Mouse (Mus musculus) CH12.LX (cell line): ENCODE results near the gene Zbtb42. TPM values are rescaled to one million over a fixed set of nuclear protein-coding genes. Genes with fewer than 3 reads are reported as not detected.

ENCODE experiments used
- DNase-seq: peaks from one replicate; pipeline ENCODE4 v3.0.0-alpha.2; 2013; ENCODE audit errors: extremely low read depth
- H3K27ac ChIP-seq: 2 replicates; pipeline ENCODE4 v1.5.1; 2012; ENCODE audit warnings: low read depth, mild to moderate bottlenecking, control low read depth, moderate library complexity; ENCODE audit not compliant: insufficient read depth
- H3K27me3 ChIP-seq: replicated peaks from 2 replicates; pipeline ENCODE3; 2012; ENCODE audit warnings: inconsistent platforms
- H3K36me3 ChIP-seq, 2 experiments: replicated peaks in 1 of 2; 2 replicates each; pipeline versions ENCODE3 to v1.6.1; 2012; ENCODE audit warnings: inconsistent platforms in 1 of 2, low read length in 1 of 2, mild to moderate bottlenecking in 1 of 2, mixed read lengths in 1 of 2, moderate library complexity in 1 of 2; ENCODE audit not compliant: control insufficient read depth in 1 of 2, insufficient read depth in 1 of 2
- H3K4me1 ChIP-seq, 2 experiments: 2 replicates each; pipeline ENCODE4 v1.6.1; 2012; ENCODE audit warnings: inconsistent platforms in 1 of 2, moderate library complexity in 1 of 2; ENCODE audit not compliant: insufficient read depth in 2 of 2, control insufficient read depth in 1 of 2
- H3K4me2 ChIP-seq: 2 replicates; pipeline ENCODE4 v1.6.1; 2012; ENCODE audit warnings: low read depth, mild to moderate bottlenecking, control low read depth; ENCODE audit not compliant: poor library complexity, insufficient read depth, severe bottlenecking
- H3K4me3 ChIP-seq, 3 experiments: fragments of 150-350 bp in 1 of 3; sonication (generic) in 1 of 3; replicated peaks in 1 of 3; 2 replicates each; pipeline versions ENCODE3 to v1.5.1; 2011 to 2012; ENCODE audit warnings: low read depth in 2 of 3, low read length in 2 of 3, mild to moderate bottlenecking in 2 of 3, moderate library complexity in 2 of 3, control low read depth in 1 of 3, improper control_type of control experiment in 1 of 3, inconsistent platforms in 1 of 3, mixed read lengths in 1 of 3; ENCODE audit not compliant: poor library complexity in 1 of 3
- H3K79me2 ChIP-seq: replicated peaks from 2 replicates; pipeline ENCODE4 v1.6.1; 2012; ENCODE audit warnings: mild to moderate bottlenecking, moderate library complexity; ENCODE audit not compliant: control insufficient read depth, poor library complexity, insufficient read depth, severe bottlenecking; ENCODE audit errors: extremely low read depth
- H3K9ac ChIP-seq: 2 replicates; pipeline ENCODE4 v1.6.1; 2012; ENCODE audit warnings: low read depth, mild to moderate bottlenecking, control low read depth, moderate library complexity; ENCODE audit not compliant: insufficient read depth
- H3K9me3 ChIP-seq: replicated peaks from 2 replicates; pipeline ENCODE3; 2012; ENCODE audit warnings: low read length, inconsistent platforms, mixed read lengths
- BHLHE40 ChIP-seq: IDR thresholded peaks from 2 replicates; pipeline ENCODE4 v1.6.1; 2011; ENCODE audit warnings: mild to moderate bottlenecking, low read depth, low read length, improper control_type of control experiment
- CHD1 ChIP-seq: IDR thresholded peaks from 2 replicates; pipeline ENCODE4 v1.6.1; 2012; ENCODE audit warnings: low read depth, low read length, improper control_type of control experiment, inconsistent platforms
- CHD2 ChIP-seq: IDR thresholded peaks from 2 replicates; pipeline ENCODE4 v1.6.1; 2011; ENCODE audit warnings: low read length, improper control_type of control experiment
- CTCF ChIP-seq, 2 experiments: IDR thresholded peaks in 1 of 2; conservative IDR thresholded peaks in 1 of 2; 2 replicates each; pipeline ENCODE4 v1.5.1; 2011 to 2012; ENCODE audit warnings: low read depth in 2 of 2, low read length in 2 of 2, improper control_type of control experiment in 1 of 2, inconsistent platforms in 1 of 2, mild to moderate bottlenecking in 1 of 2, moderate library complexity in 1 of 2
- E2F4 ChIP-seq: IDR thresholded peaks from 2 replicates; pipeline ENCODE4 v1.6.1; 2011; ENCODE audit warnings: low read depth, low read length, improper control_type of control experiment; ENCODE audit not compliant: insufficient replicate concordance
- ELF1 ChIP-seq: IDR thresholded peaks from 2 replicates; pipeline ENCODE4 v1.6.1; 2014; ENCODE audit warnings: low read depth, mild to moderate bottlenecking, inconsistent platforms, low read length, improper control_type of control experiment
- ETS1 ChIP-seq: conservative IDR thresholded peaks from 2 replicates; pipeline ENCODE4 v1.6.1; 2012; ENCODE audit warnings: low read depth, mild to moderate bottlenecking, inconsistent platforms, low read length, improper control_type of control experiment, moderate library complexity
- GABPA ChIP-seq: IDR thresholded peaks from 2 replicates; pipeline ENCODE4 v1.6.1; 2012; ENCODE audit warnings: low read depth, low read length, improper control_type of control experiment, inconsistent platforms; ENCODE audit not compliant: insufficient replicate concordance
- HCFC1 ChIP-seq: IDR thresholded peaks from 2 replicates; pipeline ENCODE4 v1.6.1; 2012; ENCODE audit warnings: low read depth, mild to moderate bottlenecking, inconsistent platforms, low read length, improper control_type of control experiment
- IRF4 ChIP-seq: IDR thresholded peaks from 2 replicates; pipeline ENCODE4 v1.6.1; 2014; ENCODE audit warnings: low read depth, mild to moderate bottlenecking, inconsistent platforms, low read length, improper control_type of control experiment
- JUN ChIP-seq: IDR thresholded peaks from 2 replicates; pipeline ENCODE4 v1.6.1; 2011; ENCODE audit warnings: low read depth, mild to moderate bottlenecking, low read length, improper control_type of control experiment, moderate library complexity; ENCODE audit not compliant: insufficient read depth
- JUND ChIP-seq: conservative IDR thresholded peaks from 2 replicates; pipeline ENCODE4 v1.6.1; 2011; ENCODE audit warnings: low read depth, low read length, improper control_type of control experiment
- KAT2A ChIP-seq: IDR thresholded peaks from 2 replicates; pipeline ENCODE4 v1.6.1; 2012; ENCODE audit warnings: low read length, improper control_type of control experiment, inconsistent platforms; ENCODE audit not compliant: insufficient replicate concordance
- MAZ ChIP-seq: IDR thresholded peaks from 2 replicates; pipeline ENCODE4 v1.6.1; 2012; ENCODE audit warnings: low read depth, mild to moderate bottlenecking, inconsistent platforms, low read length, improper control_type of control experiment, moderate library complexity
- MEF2A ChIP-seq: IDR thresholded peaks from 2 replicates; pipeline ENCODE4 v1.6.1; 2014; ENCODE audit warnings: low read depth, mild to moderate bottlenecking, inconsistent platforms, low read length, improper control_type of control experiment, borderline replicate concordance
- MXI1 ChIP-seq: IDR thresholded peaks from 2 replicates; pipeline ENCODE4 v1.6.1; 2011; ENCODE audit warnings: mild to moderate bottlenecking, low read depth, low read length, improper control_type of control experiment
- MYC ChIP-seq: IDR thresholded peaks from 2 replicates; pipeline ENCODE4 v1.6.1; 2011; ENCODE audit warnings: low read depth, mild to moderate bottlenecking, improper control_type of control experiment, low read length
- NRF1 ChIP-seq: IDR thresholded peaks from 2 replicates; pipeline ENCODE4 v1.6.1; 2014; ENCODE audit warnings: low read depth, mild to moderate bottlenecking, inconsistent platforms, low read length, improper control_type of control experiment, moderate library complexity
- PAX5 ChIP-seq: IDR thresholded peaks from 2 replicates; pipeline ENCODE4 v1.6.1; 2012; ENCODE audit warnings: low read length, inconsistent platforms, mixed read lengths
- POLR2A ChIP-seq: IDR thresholded peaks from 2 replicates; pipeline ENCODE4 v1.6.1; 2011; ENCODE audit warnings: low read depth, mild to moderate bottlenecking, improper control_type of control experiment, low read length
- POLR2AphosphoS2 ChIP-seq: IDR thresholded peaks from 2 replicates; pipeline ENCODE4 v1.6.1; 2011; ENCODE audit warnings: low read depth, low read length, improper control_type of control experiment
- RAD21 ChIP-seq: IDR thresholded peaks from 2 replicates; pipeline ENCODE4 v1.6.1; 2011; ENCODE audit warnings: low read depth, mild to moderate bottlenecking, low read length, improper control_type of control experiment, moderate library complexity
- RCOR1 ChIP-seq: conservative IDR thresholded peaks from 2 replicates; pipeline ENCODE4 v1.6.1; 2012; ENCODE audit warnings: low read depth, mild to moderate bottlenecking, inconsistent platforms, low read length, improper control_type of control experiment
- SMC3 ChIP-seq: IDR thresholded peaks from 2 replicates; pipeline ENCODE4 v1.6.1; 2011; ENCODE audit warnings: low read depth, low read length, improper control_type of control experiment
- TBP ChIP-seq: conservative IDR thresholded peaks from 2 replicates; pipeline ENCODE4 v1.6.1; 2011; ENCODE audit warnings: low read depth, low read length, improper control_type of control experiment
- USF1 ChIP-seq: IDR thresholded peaks from 2 replicates; pipeline ENCODE4 v1.6.1; 2014; ENCODE audit warnings: low read depth, mild to moderate bottlenecking, inconsistent platforms, low read length, improper control_type of control experiment
- USF2 ChIP-seq: conservative IDR thresholded peaks from 2 replicates; pipeline ENCODE4 v1.6.1; 2011; ENCODE audit warnings: low read depth, low read length, improper control_type of control experiment
- ZC3H11A ChIP-seq: IDR thresholded peaks from 2 replicates; pipeline ENCODE4 v1.6.1; 2012; ENCODE audit warnings: low read depth, mild to moderate bottlenecking, inconsistent platforms, low read length, improper control_type of control experiment
- ZMIZ1 ChIP-seq: IDR thresholded peaks from 2 replicates; pipeline ENCODE4 v1.6.1; 2012; ENCODE audit warnings: low read depth, mild to moderate bottlenecking, inconsistent platforms, low read length, improper control_type of control experiment
- ZNF384 ChIP-seq: IDR thresholded peaks from 2 replicates; pipeline ENCODE4 v1.6.1; 2012; ENCODE audit warnings: low read depth, low read length, improper control_type of control experiment, inconsistent platforms
- dilution Hi-C: fragments of 300-500 bp; cut with MboI; formaldehyde crosslinking; loops from 2 replicates; pipeline ENCODE4 v1.14.3; 2020; ENCODE audit warnings: low sequenced_read_pairs; ENCODE audit not compliant: extremely low pct_unique_long_range_greater_than_20kb, extremely low pct_ligation_motif_present
- in situ Hi-C: fragments of 300-500 bp; cut with MboI; formaldehyde crosslinking; loops from 3 replicates; pipeline ENCODE4 v1.14.3; 2019; ENCODE audit warnings: low sequenced_read_pairs, low pct_ligation_motif_present, low pct_unique_long_range_greater_than_20kb, mixed read lengths
- polyA plus RNA-seq: library from polyadenylated mRNA; unstranded; fragments of >175 nt; gene quantifications from 2 replicates; pipeline ENCODE4 v1.2.1, GENCODE M21; 2012; ENCODE audit warnings: low read depth; ENCODE audit not compliant: insufficient read length
- total RNA-seq, 2 experiments: library from RNA; depleted of rRNA; stranded (reverse); fragments of 300-350 nt in 1 of 2; fragments of >200 nt in 1 of 2; gene quantifications; 2 replicates each; pipeline ENCODE4 v1.2.3; 2012 to 2014

Zbtb42 gene
- total and polyA plus RNA-seq, 3 experiments, result 0.11 to 0.30 TPM; not detected in 1

GRCm38 (mm10) chr12:112700522-112700921 lies 21.9 kb downstream of the Zbtb42 start:
- Histone ChIP-seq H3K27ac (no peak overlapping the region), H3K4me2 (no peak overlapping the region), H3K9me3 (peaks cover 6% of the 10 kb centered on the region), H3K79me2 (no peaks in the 10 kb centered on the region), H3K4me3 (no peak overlapping the region), H3K9ac (no peak overlapping the region), H3K4me1 (peaks cover 5 to 19% of the 10 kb centered on the region in 2 experiments; a peak in 3 of 4 replicates), H3K27me3 (peaks cover 12% of the 10 kb centered on the region), H3K36me3 (no peaks in the 10 kb centered on the region)
- no peak for DNase-seq
- in situ Hi-C loops (loop anchor here (10.0 kb wide), 1 partner anchor 146 kb away; no protein-coding TSS in a partner anchor), dilution Hi-C loops (no loop called here)
- TF ChIP-seq CHD1 (no peak), TBP (no peak), ZMIZ1 (no peak), ELF1 (no peak), HCFC1 (no peak)

DNA sequence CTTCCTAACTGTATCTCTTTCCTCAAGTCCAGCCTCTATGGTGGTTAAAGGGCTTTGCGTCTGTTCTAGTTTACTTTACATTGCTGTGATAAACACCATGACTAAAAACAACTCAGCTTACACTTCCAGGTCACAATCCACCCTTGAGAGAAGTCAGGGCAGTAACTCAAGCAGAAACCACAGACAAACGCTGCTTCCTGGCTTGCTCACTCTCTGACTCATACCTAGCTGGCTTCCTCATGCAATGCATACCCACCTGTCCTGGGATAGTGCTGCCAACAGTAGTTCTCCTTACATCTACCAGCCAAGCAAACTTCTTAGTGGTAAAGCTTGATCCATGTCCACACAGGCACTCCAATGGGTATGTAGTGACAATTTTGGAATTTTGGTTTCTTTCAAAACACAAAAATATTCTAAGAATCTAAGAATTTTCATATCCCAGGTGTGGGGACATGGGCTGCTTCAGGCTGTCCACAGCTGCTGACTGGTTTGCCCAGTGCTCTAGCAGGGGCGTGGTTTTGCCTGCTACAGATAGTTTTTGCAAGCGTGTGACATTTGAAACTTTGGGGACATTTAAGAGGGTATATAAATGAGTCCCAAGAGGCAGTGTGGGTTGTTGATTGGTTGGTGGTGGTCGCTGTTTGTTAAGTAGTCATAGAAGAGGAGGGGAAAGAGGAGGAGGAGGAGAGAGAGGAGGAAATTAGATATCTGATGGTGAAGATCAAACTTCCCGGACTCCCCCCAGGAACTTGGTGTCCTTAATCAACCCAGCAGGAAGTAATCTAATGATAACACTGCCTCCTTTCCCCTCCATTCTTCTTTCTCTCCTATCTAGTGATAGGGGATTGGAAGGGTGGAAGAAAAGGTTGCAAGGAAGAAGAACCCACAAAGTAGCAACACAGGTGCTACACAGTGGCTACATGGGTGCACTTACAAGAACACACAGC lies 24.0 kb downstream of the Zbtb42 start:
- H3K79me2 ChIP-seq, result no peaks in the 10 kb centered on the region
- peak; percentile 80 for DNase-seq
- H3K27ac ChIP-seq, result no peak overlapping the region
- H3K4me1 ChIP-seq, result peaks cover 9 to 31% of the 10 kb centered on the region in 2 experiments
- no peaks in the 10 kb centered on the region for H3K36me3 ChIP-seq
- no peak overlapping the region for H3K4me2 ChIP-seq
- in situ Hi-C loops (loop anchor here (10.0 kb wide), 1 partner anchor 148 kb away; no protein-coding TSS in a partner anchor), dilution Hi-C loops (no loop called here)
- peaks cover 16% of the 10 kb centered on the region for H3K27me3 ChIP-seq
- H3K4me3 ChIP-seq, result no peak overlapping the region
- H3K9ac ChIP-seq, result no peak overlapping the region
- H3K9me3 ChIP-seq, result peaks cover 6% of the 10 kb centered on the region
- TF ChIP-seq POLR2AphosphoS2, result no peak
- TF ChIP-seq MEF2A, result 0 out of 2 replicates have a peak, but pooled peaks have one; percentile 36
- no peak for TF ChIP-seq CHD2
- no peak for TF ChIP-seq USF2
- no peak for TF ChIP-seq PAX5
- no peak for TF ChIP-seq KAT2A
- peak; percentile 66 for TF ChIP-seq BHLHE40
- TF ChIP-seq IRF4, result peak; percentile 76
- no peak for TF ChIP-seq MAZ
- TF ChIP-seq ETS1, result peak; percentile 52
- no peak for TF ChIP-seq CTCF (conservative IDR thresholded peaks at IDR 0.05 in 1 of 2, IDR thresholded peaks at IDR 0.05 in 1 of 2; ENCODE audit: low read depth in 2 of 2, low read length in 2 of 2)
- peak; percentile 56; the same call in 1 of the 2 replicates for TF ChIP-seq JUND
- TF ChIP-seq POLR2A, result no peak
- no peak for TF ChIP-seq RAD21
- TF ChIP-seq USF1, result no peak
- no peak for TF ChIP-seq CHD1
- no peak for TF ChIP-seq E2F4
- no peak; the same call in 1 of the 2 replicates for TF ChIP-seq HCFC1
- peak; percentile 29; the same call in 1 of the 2 replicates for TF ChIP-seq ELF1
- no peak for TF ChIP-seq GABPA
- TF ChIP-seq ZC3H11A, result no peak
- TF ChIP-seq MYC, result no peak
- TF ChIP-seq MXI1, result no peak
- TF ChIP-seq RCOR1, result no peak
- peak; percentile 43; the same call in 1 of the 2 replicates for TF ChIP-seq JUN
- no peak for TF ChIP-seq NRF1
- TF ChIP-seq ZMIZ1, result no peak
- TF ChIP-seq SMC3, result no peak
- TF ChIP-seq ZNF384, result no peak
